Comparison of ENCODE assay signal across 17 mouse cellular contexts in the genomic region with DNA sequence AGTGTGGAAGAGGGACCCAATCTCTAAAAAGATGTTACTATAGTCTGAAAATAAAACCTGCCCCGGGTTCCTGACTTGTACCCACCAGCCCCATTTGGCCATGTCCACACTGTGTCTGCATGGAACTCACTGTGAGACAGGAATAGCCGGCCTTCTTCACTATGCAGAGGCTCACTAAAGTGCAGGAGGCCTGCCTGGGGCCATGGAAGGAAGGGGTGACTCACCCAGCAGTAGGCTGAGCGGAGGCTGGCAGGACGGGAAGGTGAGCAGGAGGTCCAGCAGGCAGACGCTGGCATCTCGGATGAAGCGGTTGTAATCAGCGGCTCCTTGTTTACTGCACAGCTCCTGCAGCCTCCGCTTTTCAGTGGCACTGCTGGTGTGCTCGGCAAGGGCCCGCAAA. TPM values are rescaled to one million over a fixed set of nuclear protein-coding genes. Genes with fewer than 3 reads are reported as not detected.
"Had no signal": no experiment of that assay in that cellular context is flagged by ENCODE, and none has a peak within 500 bp of the region (broad histone marks: within the 10 kb centered on the region; RNA-seq: fewer than 3 reads in every experiment).

No protein-coding gene starts in this region.

- H3K4me2 ChIP-seq: limb, embryonic 13.5 days; neural tube, embryonic 15.5 days; stomach, embryonic 15.5 days had no signal

- H3K27ac ChIP-seq: layer of hippocampus, adult 2 months; limb, embryonic 13.5 days; liver, embryonic 14.5 days; midbrain, embryonic 10.5 days; neural tube, embryonic 15.5 days; stomach, embryonic 15.5 days had no signal

- H3K27me3 ChIP-seq: limb, embryonic 13.5 days; neural tube, embryonic 15.5 days; stomach, embryonic 15.5 days had no signal

- DNase-seq: kidney, adult 8-10 months; kidney, postnatal 36 days; left cerebral cortex, postnatal 4 days; lung, adult 18-20 months; lung, postnatal 4 days; midbrain, embryonic 14.5 days; right cerebral cortex, postnatal 4 days; spleen, adult 18-20 months; thymus, postnatal 36 days had no signal

- H3K9me3 ChIP-seq: limb, embryonic 13.5 days; midbrain, embryonic 10.5 days; neural tube, embryonic 15.5 days; stomach, embryonic 15.5 days had no signal

- H3K4me1 ChIP-seq: stomach, embryonic 15.5 days had no signal

- H3K4me3 ChIP-seq: layer of hippocampus, adult 2 months; limb, embryonic 13.5 days; midbrain, embryonic 10.5 days; neural tube, embryonic 15.5 days; stomach, embryonic 15.5 days had no signal

- H3K9ac ChIP-seq: limb, embryonic 13.5 days; liver, embryonic 14.5 days; neural tube, embryonic 15.5 days; stomach, embryonic 15.5 days had no signal

RNA-seq across cellular contexts. Expression of gene 1700001L19Rik, which starts 28.7 kb away (rescaled TPM):
- total RNA-seq: liver, adult 2 months; megakaryocyte, adult 5-6 weeks had no signal
- polyA plus RNA-seq: liver, adult 2 months; liver, embryonic 14.5 days had no signal
